8 mouse cellular contexts compared by ENCODE assay signal in the genomic region with DNA sequence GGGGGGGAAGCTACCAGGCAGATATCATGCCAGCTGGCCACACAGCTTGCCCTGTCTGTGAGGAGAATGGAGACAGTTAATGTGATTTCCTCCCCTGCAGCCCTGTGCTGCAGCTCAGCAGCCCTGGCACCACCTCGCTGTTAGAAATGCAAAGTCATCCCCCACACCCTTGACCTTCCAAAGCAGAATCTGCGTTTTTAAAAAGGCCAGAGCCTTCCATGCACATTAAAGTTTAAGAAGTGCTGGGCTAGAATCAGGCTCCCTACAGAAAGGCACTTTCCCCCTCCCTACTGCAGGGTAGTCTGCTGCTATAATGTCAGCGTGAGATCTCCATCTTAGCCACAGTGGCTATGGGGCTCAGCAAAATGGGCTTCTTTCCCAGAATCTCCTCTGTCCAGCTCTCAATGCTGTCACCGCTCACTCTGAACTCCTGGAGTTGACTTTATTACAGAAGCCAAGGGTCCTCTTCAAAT. TPM values are rescaled to one million over a fixed set of nuclear protein-coding genes. Genes with fewer than 3 reads are reported as not detected.
DNase-seq lines count a peak whose midpoint lies in the region; ATAC-seq and TF ChIP-seq lines count a peak whose summit lies in the region.

No protein-coding gene starts in this region.

- no peak for TF ChIP-seq POLR2A in heart, adult 2 months (IDR thresholded peaks at IDR 0.05; ENCODE audit: insufficient read depth, low read depth, low read length)
- TF ChIP-seq POLR2A in ES-Bruce4 (IDR thresholded peaks at IDR 0.05; ENCODE audit: insufficient read depth, low read length): no peak
- TF ChIP-seq POLR2A in bone marrow macrophage, adult 2 months (IDR thresholded peaks at IDR 0.05; ENCODE audit: borderline replicate concordance, low read depth, low read length): no peak
- TF ChIP-seq POLR2A in thymus, adult 2 months (IDR thresholded peaks at IDR 0.05; ENCODE audit: control insufficient read depth, extremely low read depth, insufficient read depth, low read length, poor library complexity): no peak

- 20% methylated on average over 4 of the region's 4 CpGs for WGBS in heart, adult 2 months
- 33% methylated on average over 4 of the region's 4 CpGs for WGBS in limb, embryonic 12.5 days
- WGBS in thymus, adult 2 months: 55% methylated on average over 4 of the region's 4 CpGs

- ATAC-seq in limb, embryonic 12.5 days (ENCODE audit: insufficient number of reproducible peaks, insufficient read depth, low FRiP score, low TSS enrichment, low read depth): no peak
- no peak for ATAC-seq in CD4-positive, CD25-positive, alpha-beta regulatory T cell, adult 4 months

- no peak overlapping the region; the same call in 1 of the 2 replicates for H3K9ac ChIP-seq in heart, adult 2 months (ENCODE audit: low read depth, low read length)
- H3K9ac ChIP-seq in ES-Bruce4 (ENCODE audit: low read depth, poor library complexity, severe bottlenecking): no peak overlapping the region
- peak overlapping the region; percentile 28; the same call in 1 of the 2 replicates for H3K9ac ChIP-seq in limb, embryonic 12.5 days (replicated peaks)

- no peak overlapping the region for H3K4me2 ChIP-seq in limb, embryonic 12.5 days

- no peaks in the 10 kb centered on the region for H3K79me2 ChIP-seq in heart, adult 2 months (replicated peaks; ENCODE audit: control insufficient read depth, insufficient read depth, low read length)

- H3K27me3 ChIP-seq in heart, adult 2 months (ENCODE audit: control insufficient read depth, insufficient read depth, low read length): no peaks in the 10 kb centered on the region
- H3K27me3 ChIP-seq in ES-Bruce4 (ENCODE audit: control insufficient read depth, insufficient read depth, low read length, poor library complexity, severe bottlenecking): no peaks in the 10 kb centered on the region; the same call in 1 of the 2 replicates
- no peaks in the 10 kb centered on the region for H3K27me3 ChIP-seq in limb, embryonic 12.5 days
- H3K27me3 ChIP-seq in thymus, adult 2 months (ENCODE audit: control insufficient read depth, insufficient read depth, low read length): no peaks in the 10 kb centered on the region

- peaks cover 2% of the 10 kb centered on the region; the same call in 1 of the 2 replicates for H3K4me1 ChIP-seq in heart, adult 2 months (ENCODE audit: control insufficient read depth, insufficient read depth, low read length)
- no peaks in the 10 kb centered on the region for H3K4me1 ChIP-seq in ES-Bruce4 (ENCODE audit: control insufficient read depth, insufficient read depth, low read length)
- H3K4me1 ChIP-seq in bone marrow macrophage, adult 2 months (ENCODE audit: control insufficient read depth, insufficient read depth, low read length): peaks cover 51% of the 10 kb centered on the region
- H3K4me1 ChIP-seq in limb, embryonic 12.5 days (replicated peaks): no peaks in the 10 kb centered on the region; the same call in 1 of the 2 replicates
- peaks cover 21% of the 10 kb centered on the region for H3K4me1 ChIP-seq in thymus, adult 2 months (replicated peaks; ENCODE audit: control insufficient read depth, insufficient read depth, low read length)

- intact Hi-C loops in heart, adult 2 months (cut with DNase I): no loop called here
- intact Hi-C loops in heart, postnatal 36 days (cut with DNase I): no loop called here

- peak overlapping the region; percentile 36; the same call in 1 of the 2 replicates for H3K27ac ChIP-seq in heart, adult 2 months
- peak overlapping the region; percentile 32; the same call in 1 of the 2 replicates for H3K27ac ChIP-seq in ES-Bruce4 (ENCODE audit: insufficient read depth, low read length)
- H3K27ac ChIP-seq in bone marrow macrophage, adult 2 months (ENCODE audit: insufficient read depth, low read depth, low read length): peak overlapping the region; percentile 63
- H3K27ac ChIP-seq in limb, embryonic 12.5 days: no peak overlapping the region
- no peak overlapping the region for H3K27ac ChIP-seq in thymus, adult 2 months (ENCODE audit: control insufficient read depth, insufficient read depth, low read length)

- no peaks in the 10 kb centered on the region for H3K36me3 ChIP-seq in heart, adult 2 months (ENCODE audit: control insufficient read depth, insufficient read depth, low read length)
- H3K36me3 ChIP-seq in ES-Bruce4 (ENCODE audit: control insufficient read depth, insufficient read depth, low read length, poor library complexity, severe bottlenecking): no peaks in the 10 kb centered on the region
- H3K36me3 ChIP-seq in limb, embryonic 12.5 days: no peaks in the 10 kb centered on the region
- no peaks in the 10 kb centered on the region for H3K36me3 ChIP-seq in thymus, adult 2 months (ENCODE audit: control insufficient read depth, insufficient read depth, low read length)

- no peak for TF ChIP-seq CTCF in heart, adult 2 months (IDR thresholded peaks at IDR 0.05)
- no peak for TF ChIP-seq CTCF in ES-Bruce4 (IDR thresholded peaks at IDR 0.05; ENCODE audit: low read depth, low read length)
- no peak for TF ChIP-seq CTCF in bone marrow macrophage, adult 2 months (IDR thresholded peaks at IDR 0.05; ENCODE audit: low read depth, low read length)
- TF ChIP-seq CTCF in thymus, adult 2 months (IDR thresholded peaks at IDR 0.05; ENCODE audit: borderline replicate concordance, control insufficient read depth, extremely low read depth, insufficient read depth, low read length, poor library complexity): no peak

- no peak for TF ChIP-seq EP300 in heart, adult 2 months (IDR thresholded peaks at IDR 0.05; ENCODE audit: insufficient read depth, low read depth, low read length)
- no peak for TF ChIP-seq EP300 in ES-Bruce4 (IDR thresholded peaks at IDR 0.05; ENCODE audit: insufficient read depth, low read depth, low read length)

- H3K9me3 ChIP-seq in ES-Bruce4 (replicated peaks; ENCODE audit: control insufficient read depth, insufficient read depth, low read length, poor library complexity, severe bottlenecking): no peaks in the 10 kb centered on the region
- H3K9me3 ChIP-seq in limb, embryonic 12.5 days: no peaks in the 10 kb centered on the region

- DNase-seq in heart, adult 2 months: peak in 1 of 2 experiments; percentile 17
- no peak for DNase-seq in heart, postnatal 36 days
- no peak for DNase-seq in right cerebral cortex, postnatal 10 days (ENCODE audit: low spot score in 2 of 2)
- no peak for DNase-seq in thymus, adult 2 months

- H3K4me3 ChIP-seq in heart, adult 2 months: no peak overlapping the region
- no peak overlapping the region for H3K4me3 ChIP-seq in ES-Bruce4 (ENCODE audit: low read depth, low read length)
- H3K4me3 ChIP-seq in bone marrow macrophage, adult 2 months (ENCODE audit: insufficient read depth, low read length): no peak overlapping the region
- H3K4me3 ChIP-seq in limb, embryonic 12.5 days (replicated peaks): no peak overlapping the region
- no peak overlapping the region for H3K4me3 ChIP-seq in thymus, adult 2 months (ENCODE audit: control insufficient read depth, insufficient read depth, low read length)

RNA-seq across cellular contexts. Expression of gene Tfrc, which starts 10.8 kb away (rescaled TPM):
- total RNA-seq in heart, adult 2 months (2021): 10 to 100 TPM; 51.3 to 85.7 TPM
- polyA plus RNA-seq in heart, adult 2 months (2012; rRNA removed): 27.8 and 72.8 TPM in 2 replicates
- 100 to 1,000 TPM in 1 of 2 experiments, 10 to 100 TPM in 1; 55.9 to 114 TPM for total RNA-seq in heart, postnatal 36 days (2021)
- polyA plus RNA-seq in ES-Bruce4 (2011; ENCODE audit: insufficient read depth, insufficient read length, low read depth, missing spikeins): 118 and 141 TPM in 2 replicates
- polyA plus RNA-seq in bone marrow macrophage, adult 2 months (2012; ENCODE audit: insufficient read depth, insufficient read length, missing spikeins): 45.0 and 47.0 TPM in 2 replicates
- polyA plus RNA-seq in limb, embryonic 12.5 days (2016; fragmentation: Nextera tagmentation; extraction: Ambion mirVana): 40.7 and 43.9 TPM in 2 replicates
- polyA plus RNA-seq in CD4-positive, CD25-positive, alpha-beta regulatory T cell, adult 4 months (2017; shearing (Covaris generic)): 10 to 100 TPM; 18.1 to 19.5 TPM
- 11.7 and 14.2 TPM in 2 replicates for polyA plus RNA-seq in thymus, adult 2 months (2012; rRNA removed)

RNA-seq across cellular contexts. Expression of gene Tnk2, which starts 45.7 kb away (rescaled TPM):
- 10 to 100 TPM; 17.8 to 19.6 TPM for total RNA-seq in heart, adult 2 months (2021)
- polyA plus RNA-seq in heart, adult 2 months (2012; rRNA removed): 32.2 and 37.0 TPM in 2 replicates
- total RNA-seq in heart, postnatal 36 days (2021): 10 to 100 TPM; 18.0 to 19.8 TPM
- 37.6 and 42.4 TPM in 2 replicates for polyA plus RNA-seq in ES-Bruce4 (2011; ENCODE audit: insufficient read depth, insufficient read length, low read depth, missing spikeins)
- 3.5 and 6.8 TPM in 2 replicates for polyA plus RNA-seq in bone marrow macrophage, adult 2 months (2012; ENCODE audit: insufficient read depth, insufficient read length, missing spikeins)
- polyA plus RNA-seq in limb, embryonic 12.5 days (2016; fragmentation: Nextera tagmentation; extraction: Ambion mirVana): 11.9 and 12.0 TPM in 2 replicates
- polyA plus RNA-seq in CD4-positive, CD25-positive, alpha-beta regulatory T cell, adult 4 months (2017; shearing (Covaris generic)): 1 to 10 TPM; 4.8 to 8.9 TPM
- polyA plus RNA-seq in thymus, adult 2 months (2012; rRNA removed): 479 and 508 TPM in 2 replicates

Comparison
In these comparisons a context has a peak if more than half of its experiments do, and no peak if none do; other contexts are left out.
1. H3K27ac ChIP-seq: peak in heart, adult 2 months (single experiment), ES-Bruce4 (single experiment) and bone marrow macrophage, adult 2 months (single experiment); none in limb, embryonic 12.5 days (single experiment) and thymus, adult 2 months (single experiment).
2. RNA of gene Tnk2, which starts 45.7 kb away (polyA plus RNA-seq): 479 to 508 TPM in thymus, adult 2 months; 37.6 to 42.4 TPM in ES-Bruce4, 32.2 to 37.0 TPM in heart, adult 2 months, 11.9 to 12.0 TPM in limb, embryonic 12.5 days, 4.8 to 8.9 TPM in CD4-positive, CD25-positive, alpha-beta regulatory T cell, adult 4 months and 3.5 to 6.8 TPM in bone marrow macrophage, adult 2 months; every median in the first group is over 10 times any median in the second.